Mouse (Mus musculus): Measurements from ENCODE around the gene Grin2a.
"Not testable (repeated sequence)": the region's sequence is repeated elsewhere in the genome, so short reads cannot be mapped to it uniquely, and the experiment has no call there.

The Grin2a gene

DNA sequence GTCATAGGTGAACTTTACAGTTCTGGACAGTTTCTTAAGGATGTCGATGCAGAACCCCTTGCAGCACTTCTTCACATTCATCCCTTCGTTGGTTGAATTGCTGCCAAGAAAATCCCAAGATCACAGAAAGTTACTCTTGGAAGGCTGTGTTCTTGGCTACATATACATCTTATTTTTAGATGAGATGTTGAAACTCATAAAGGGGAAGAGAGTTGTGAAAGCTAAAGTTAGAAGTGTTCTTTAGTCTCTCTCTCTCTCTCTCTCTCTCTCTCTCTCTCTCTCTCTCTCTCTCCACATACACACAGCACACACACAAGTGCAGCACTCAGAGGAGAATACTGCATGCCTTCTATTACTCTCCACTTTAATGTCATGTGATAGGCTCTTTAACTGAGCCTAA is 331.9 kb downstream of the Grin2a start:
- no peak for DNase-seq (ENCODE audit: low spot score in 2 of 2)

DNA sequence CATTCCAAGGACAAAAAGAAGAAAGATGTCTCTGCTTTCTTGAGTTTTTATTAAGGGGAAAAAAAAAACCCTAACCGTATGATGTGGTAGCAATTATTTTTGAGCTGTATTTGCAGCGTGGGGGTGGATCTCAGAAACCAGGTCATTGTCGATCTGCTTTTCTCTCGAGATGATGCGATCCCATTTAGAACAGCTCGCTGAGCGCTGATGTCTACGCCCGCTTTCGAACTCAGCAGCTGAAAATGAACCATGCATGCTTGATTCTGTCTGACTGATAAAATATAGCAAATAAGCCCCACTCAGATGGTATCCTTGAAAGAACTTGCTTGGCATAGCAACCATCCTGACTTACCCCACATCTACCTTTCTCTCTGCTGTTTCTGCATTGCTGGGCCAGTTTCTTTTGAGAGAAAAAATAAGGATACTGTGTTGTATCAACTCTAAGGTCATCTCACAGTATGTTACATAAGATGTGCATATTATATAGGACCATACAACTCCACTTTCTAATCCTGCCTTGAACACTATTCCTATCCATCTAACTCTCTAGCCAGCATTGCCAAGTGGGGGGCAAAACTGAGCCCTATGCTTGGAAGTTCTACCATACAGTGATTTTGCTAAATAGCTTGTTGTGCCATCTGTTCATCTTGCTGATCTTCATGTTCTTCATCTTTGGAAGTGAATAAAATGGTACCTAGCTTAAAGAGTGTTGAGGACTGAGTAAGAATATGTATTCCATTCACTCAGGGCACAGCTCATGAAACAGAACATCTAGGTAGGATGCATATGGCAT is 369.5 kb downstream of the Grin2a start:
- no peak for DNase-seq (ENCODE audit: low spot score in 2 of 2)

DNA sequence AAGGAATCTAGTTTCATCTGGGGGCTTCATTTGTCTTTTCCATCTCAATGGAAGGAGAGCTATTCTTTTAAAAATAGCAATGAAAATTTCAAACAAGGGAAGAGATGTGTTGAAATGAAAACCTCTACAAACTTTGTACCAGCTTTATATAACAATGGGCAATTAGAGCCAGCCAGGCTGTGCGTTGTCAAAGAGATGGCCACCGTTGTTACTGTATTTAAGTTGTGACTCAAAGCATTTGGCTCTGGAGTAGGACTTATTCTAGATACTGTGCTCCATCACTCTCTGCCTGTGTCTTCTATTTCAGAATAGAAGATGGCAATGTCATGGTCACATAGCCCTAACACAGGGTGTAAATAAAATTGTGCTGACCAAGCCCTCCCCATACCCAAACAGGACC is 371.0 kb downstream of the Grin2a start:
- DNase-seq (ENCODE audit: low spot score in 2 of 2) = no peak

DNA sequence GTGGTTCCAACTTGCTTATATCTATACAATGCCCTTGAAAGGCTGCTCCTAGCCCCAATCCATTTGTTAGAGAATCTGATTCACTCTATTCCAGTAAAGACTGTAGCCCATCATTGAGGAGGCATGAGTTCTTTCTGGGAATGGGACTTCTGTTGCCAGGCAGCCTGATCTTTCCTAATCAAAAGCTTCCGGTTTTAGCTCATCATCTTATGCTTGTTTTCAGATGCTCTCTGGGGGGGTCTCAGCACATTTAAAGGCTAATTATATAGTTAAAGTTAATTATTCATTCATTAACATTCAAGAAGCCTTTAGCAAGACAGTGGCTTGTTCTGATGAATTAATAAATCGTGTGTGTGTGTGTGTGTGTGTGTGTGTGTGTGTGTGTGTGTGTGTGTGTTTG is 377.2 kb downstream of the Grin2a start:
- no peak for DNase-seq (ENCODE audit: low spot score in 2 of 2)

DNA sequence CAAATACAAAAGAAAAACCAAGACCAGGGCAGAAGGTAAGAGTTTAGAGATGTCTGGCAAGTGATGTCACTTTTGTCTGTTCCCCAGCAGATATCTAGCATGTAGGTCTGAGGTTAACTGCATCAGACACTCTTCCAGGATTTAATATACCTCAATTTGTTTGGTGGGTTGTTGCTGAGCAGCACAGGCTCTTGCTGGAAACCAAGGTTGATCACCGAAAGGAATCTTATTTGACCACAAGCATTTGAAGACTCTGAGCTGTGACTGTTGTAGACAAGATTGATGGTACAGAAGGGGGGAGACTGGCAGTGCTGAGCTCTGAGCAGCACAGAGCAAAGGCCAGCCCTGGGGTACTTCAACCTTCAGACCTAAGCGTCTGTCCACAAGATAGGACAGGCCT is 378.1 kb downstream of the Grin2a start:
- no peak for DNase-seq (ENCODE audit: low spot score in 2 of 2)

DNA sequence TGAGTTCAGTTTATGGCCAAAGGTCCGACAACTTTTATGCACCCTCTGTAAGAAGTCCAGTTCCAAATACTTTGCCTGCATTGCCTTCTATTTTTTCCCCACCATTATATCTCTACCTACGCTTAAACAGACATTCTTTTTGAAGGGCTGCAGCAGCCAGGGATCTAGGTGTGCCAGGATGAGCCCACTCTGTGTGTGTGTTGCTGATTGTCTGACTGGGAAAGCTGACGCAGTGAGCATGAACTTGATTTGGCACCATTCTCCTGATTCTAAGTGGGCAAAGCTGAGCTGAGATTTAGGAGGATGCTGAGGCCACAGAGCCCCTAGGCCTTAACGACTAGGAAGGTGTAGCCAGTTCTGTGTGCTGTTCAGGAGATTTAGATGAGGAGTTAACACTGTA is 378.6 kb downstream of the Grin2a start:
- DNase-seq (ENCODE audit: low spot score in 2 of 2) = no peak

DNA sequence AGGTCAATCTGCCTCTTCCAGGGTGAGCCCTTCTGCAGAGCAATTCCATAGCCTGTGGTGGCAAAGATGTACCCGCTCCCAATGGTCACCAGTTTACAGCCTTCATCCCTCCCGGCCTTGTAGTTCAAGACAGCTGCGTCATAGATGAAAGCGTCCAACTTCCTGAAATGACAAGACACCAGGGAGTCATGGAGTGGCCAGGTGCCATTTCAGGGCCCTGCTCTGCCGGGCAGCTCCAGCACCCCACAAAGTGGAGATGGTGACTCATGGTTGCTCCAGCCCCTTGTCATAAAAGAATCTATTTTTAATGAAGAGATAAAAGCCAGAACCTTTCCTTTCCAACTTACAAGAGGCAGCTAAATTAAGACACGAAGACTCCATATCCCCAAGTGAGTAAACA is 382.8 kb downstream of the Grin2a start:
- DNase-seq (ENCODE audit: low spot score in 2 of 2) = not testable (repeated sequence)

DNA sequence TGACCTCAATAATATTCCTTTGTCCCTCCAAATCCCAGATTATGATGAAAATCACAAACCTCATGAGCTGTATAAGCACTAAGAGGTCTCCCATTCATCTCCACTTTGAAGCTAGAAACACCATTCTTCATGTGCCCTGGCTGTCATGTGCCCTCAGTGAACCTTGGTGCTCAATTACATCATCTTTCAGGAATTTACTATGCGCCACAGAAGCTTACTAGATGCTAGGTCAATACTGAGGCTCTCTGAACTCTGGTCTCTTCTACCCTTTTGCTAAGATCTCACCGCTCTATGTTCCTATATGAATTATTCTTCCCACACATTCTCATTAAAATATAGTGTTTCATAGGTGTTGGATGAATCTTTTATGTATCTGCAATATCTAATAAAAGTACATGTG is 387.9 kb downstream of the Grin2a start:
- DNase-seq (ENCODE audit: low spot score in 2 of 2) = no peak

DNA sequence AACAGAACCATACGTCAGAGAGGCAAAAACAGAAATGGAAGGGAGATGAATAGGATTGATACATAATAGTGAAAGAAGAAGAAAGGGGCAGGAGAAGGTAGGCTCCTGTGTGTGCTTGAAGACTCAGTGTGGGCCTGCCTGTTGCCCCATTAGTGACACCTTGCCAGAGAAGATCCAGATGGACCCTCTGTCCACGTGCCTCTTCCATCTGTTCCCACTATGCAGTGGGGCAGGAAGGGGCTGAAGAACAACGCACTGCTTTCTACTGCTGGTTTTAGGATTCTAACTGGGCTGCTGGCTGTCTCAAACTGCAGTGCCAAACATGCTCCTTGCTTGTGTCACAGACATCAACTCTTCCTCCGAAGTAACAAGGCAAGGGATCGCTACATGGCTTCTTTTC is 391.4 kb downstream of the Grin2a start:
- DNase-seq (ENCODE audit: low spot score in 2 of 2) = no peak

DNA sequence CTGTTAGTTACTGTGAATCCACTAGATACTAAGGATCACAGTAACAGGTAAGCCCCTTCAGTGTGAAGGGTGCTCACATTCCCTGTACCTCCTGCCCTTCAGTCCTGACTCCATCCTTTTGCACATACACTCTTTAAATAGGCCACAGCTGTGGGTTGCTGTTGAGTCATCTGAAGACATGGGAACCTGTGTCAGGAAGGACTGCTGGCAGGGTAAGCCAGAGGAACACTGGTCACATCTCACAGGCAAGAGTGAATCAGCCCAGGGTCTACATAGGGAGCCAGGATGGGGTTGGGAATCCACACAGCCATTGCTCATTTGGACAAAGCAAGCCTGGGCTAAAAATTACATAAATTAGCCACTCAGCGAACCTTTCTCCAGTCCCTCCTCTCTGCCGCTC is 392.8 kb downstream of the Grin2a start:
- DNase-seq (ENCODE audit: low spot score in 2 of 2) = no peak

DNA sequence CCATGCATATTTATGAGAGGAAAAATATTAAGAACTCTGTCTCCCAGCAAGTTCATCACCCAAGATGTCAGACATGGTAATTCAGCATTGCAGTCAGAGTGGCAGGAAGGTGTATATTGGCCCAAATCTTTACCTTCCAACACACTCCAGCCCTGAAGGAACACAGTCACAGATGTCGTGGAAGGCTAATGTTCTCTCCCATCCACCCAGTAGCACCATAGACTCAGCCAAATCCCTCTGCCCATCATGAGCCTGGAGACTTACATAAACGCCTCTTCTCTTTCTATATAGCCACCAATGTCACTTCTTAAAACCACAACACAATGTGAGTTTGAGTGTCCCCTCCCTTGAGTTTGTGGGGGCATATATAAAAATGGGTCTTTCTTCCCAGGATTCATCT is 406.2 kb downstream of the Grin2a start:
- DNase-seq (ENCODE audit: low spot score in 2 of 2) = no peak

DNA sequence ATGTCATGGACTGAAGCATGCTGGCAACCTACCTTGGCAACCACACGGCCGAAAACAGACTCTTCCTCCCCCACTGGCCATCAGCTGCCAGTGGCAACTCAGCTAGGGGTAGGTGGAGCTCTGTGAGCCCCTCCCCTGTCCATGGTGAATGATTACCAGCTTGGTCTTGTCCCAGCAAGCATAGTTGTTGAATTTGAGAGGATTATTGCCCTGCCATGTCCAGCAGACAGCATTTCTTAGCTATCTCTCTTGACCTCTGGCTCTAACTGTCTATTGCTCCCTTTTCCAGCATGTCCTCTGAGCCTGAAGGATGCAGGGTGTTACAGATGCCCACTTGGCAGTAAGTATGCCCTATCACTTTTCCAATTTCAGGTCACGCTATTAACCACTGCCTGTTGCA is 406.9 kb downstream of the Grin2a start:
- DNase-seq (ENCODE audit: low spot score in 2 of 2) = no peak

DNA sequence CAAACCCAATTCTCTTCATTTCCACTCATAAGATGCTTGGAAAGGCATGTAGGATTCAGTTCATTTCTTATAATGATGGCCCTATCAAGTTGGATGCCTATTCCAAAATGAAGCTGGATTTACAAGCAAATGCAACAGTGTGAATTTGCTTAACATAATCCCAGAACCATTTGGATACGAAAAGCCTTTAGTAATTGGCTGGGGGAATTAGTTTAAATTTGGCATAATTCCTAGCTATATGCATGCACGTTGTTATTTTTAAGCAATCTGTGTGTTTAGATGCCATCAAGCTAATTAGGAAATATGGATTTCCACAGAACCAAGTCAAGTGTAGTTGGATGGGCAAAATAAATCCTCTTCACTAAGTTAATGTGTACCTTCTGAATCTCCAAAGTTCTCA is 411.4 kb downstream of the Grin2a start:
- no peak for DNase-seq (ENCODE audit: low spot score in 2 of 2)

DNA sequence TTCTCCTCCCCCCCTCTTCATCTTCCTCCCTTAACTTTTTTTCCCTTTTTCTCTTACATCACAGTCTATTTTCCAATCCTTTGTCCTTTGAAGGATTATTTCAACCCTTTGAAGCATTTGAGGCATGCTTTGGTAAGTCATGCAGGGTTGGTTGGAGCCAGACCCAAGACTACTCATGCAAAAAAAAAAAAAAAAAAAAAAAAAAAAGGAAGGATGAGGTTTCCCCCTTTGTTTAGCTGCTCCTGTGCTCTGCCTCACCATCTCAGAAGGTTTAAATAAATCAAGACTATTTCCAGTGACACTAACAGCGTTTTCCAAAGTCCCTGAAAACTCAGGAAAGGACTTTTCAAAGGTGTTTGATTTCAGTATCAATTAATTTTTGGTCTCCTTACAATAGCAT is 423.6 kb downstream of the Grin2a start:
- no peak for DNase-seq (ENCODE audit: low spot score in 2 of 2)

DNA sequence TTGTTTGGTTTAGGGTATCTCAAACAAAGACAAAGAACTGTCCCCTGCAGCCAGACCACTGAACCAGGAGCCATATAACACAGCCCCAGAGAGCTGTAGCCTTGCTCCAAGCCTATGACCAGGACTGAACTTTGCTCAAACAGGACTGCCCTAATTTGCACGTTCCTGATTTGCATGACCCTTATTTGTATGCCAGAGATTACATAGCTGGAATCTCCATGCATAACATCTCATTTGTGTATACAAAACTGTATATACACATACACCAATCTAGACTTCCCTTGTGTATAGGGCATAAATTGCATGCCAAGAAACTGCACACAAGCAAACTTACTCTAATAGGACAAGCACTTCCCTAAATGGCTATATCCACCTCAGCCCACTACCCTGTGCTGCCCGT is 428.1 kb downstream of the Grin2a start:
- no peak for DNase-seq (ENCODE audit: low spot score in 2 of 2)

DNA sequence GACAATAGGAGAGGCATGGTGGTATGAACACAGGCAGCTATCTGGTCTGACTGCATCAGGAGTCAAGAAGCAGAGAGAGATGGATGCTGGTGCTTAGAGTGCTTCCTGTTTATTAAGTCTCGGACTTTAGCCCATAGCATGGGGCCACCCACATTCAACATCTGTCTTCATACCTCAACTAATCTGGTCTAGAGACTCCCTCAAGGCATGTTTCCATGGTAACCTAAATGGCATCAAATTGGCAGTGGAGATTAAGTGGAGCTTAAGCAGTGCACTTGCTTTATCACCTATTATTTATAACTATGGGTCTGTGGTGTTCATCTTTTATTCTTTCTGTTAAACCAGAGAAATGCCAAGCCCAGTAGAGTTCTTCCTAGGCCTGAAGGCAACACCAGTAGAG is 433.5 kb downstream of the Grin2a start:
- no peak for DNase-seq (ENCODE audit: low spot score in 2 of 2)

DNA sequence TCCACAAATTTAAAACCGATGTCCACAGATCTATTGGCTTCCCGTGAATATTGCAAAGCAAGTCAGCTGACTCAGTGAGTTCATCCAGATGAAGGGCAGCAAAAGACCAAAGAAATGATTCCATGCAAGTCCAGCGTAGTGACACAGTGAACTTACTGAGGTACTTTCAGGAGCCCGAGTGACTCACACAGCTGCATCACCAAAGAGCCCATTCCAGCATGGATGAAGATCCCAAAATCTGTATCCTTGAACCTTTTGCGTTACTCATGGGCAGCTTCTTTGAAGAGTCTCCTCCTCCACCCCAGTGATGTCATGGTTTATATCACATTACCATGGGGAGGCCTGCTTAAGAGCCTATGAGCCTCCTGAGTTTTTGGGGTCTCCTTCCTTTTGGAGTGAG is 460.2 kb downstream of the Grin2a start:
- no peak for DNase-seq (ENCODE audit: low spot score in 2 of 2)

DNA sequence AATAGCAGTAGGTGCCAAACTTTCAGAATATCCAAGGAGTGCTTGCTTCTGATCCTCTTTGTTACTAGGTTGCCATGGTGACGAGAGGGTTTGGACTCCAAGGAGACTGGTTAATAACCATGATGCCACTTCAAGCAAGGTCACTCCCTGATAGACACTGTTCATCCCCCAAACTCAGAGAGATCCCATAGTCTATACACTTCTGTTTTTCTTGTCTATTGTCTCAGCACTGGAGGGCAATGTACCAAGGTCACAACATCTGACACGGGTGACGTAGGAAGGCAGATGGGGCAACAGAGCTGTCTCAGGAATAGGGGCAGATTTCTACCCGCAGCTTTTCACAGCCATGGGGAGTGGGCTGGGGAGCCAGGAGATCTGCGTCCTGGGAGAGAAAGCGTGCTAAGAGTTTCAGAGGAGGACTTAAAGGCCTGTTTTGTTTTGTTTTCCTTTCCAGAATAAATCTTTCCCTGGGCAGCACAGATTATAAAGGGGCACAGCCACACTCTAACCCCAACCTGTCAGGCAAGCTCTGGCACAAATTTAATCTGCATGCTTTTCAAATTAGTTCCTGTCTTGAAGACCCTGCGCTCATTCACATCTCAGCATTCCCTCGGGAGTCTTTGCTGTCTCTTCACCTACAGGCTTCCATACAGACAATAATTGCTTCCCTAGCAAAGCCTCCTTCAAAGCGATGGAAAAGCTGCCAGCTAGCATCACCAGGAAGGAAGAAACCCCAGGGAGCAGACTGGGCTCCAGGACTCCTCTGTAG is 461.6 kb downstream of the Grin2a start:
- no peak for DNase-seq (ENCODE audit: low spot score in 2 of 2)

DNA sequence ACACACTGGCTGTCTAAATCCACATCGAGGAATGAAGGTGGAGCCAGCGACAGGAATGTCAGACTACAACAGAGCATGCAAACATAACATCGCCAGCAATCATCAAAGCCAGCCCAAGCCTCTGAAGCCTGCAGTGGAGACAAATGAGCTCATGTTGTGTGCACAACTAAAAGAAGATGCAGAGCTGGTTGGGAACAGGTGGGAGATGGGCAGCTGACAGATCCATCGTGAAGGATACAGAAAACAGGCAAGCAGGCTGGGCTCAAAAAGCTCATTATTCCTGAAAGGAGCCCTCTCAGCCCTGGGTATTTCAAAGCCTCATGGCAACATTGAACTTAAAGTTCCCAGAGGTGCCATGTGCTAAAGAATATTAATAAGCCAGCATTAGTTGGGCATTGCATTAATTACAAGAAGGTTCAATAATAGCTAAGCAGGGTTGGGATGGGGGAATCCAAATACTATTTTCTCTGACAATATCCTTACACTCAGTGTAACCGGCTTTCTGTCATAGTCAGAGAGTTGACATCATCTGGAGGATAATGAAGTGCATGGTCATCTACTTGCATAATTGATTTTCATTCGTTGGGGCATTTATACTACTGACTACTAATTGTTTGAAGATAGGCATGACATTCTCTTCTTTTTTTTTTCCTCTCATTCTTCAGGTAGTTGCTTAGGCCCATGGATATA is 462.4 kb downstream of the Grin2a start:
- DNase-seq (ENCODE audit: low spot score in 2 of 2) = no peak

DNA sequence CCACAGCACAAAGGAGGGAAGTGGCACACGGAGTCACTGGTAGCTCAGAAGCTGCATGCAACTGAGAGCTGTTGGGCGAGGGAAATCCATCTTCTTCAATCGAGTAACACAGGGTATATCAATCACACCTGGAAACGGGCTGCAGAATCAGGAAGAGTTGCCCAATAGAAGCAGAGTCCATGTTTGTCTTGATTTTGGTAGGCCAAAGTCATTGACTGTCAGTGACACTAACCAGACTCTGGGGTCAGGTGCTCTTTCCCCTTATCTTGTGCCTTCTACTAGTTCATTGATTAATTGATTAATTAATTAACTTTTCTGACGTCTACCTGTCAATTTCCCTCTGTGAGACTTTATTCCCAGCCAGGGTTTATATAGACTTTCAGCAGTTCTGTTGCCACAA is 468.1 kb downstream of the Grin2a start:
- no peak for DNase-seq (ENCODE audit: low spot score in 2 of 2)

DNA sequence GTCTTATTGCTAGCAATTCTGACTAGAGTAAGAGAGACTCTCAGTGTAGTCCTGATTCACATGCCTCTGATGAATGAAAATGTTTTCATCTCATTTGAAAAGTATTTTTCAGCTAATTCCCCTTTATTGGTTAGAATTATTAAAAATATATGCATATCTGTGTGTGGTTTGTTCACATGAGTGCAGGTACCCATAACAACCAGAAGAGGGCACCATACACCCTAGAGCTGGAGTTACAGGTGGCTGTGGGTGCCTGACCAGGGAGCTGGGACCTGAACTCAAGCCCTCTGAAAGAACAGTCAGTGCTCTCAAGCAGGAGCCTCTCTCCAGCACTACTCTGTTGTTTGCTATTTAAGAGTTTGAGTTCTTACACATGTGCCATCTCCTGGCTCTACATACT is 472.0 kb downstream of the Grin2a start:
- no peak for DNase-seq (ENCODE audit: low spot score in 2 of 2)

Data from urinary bladder, postnatal 4 days (tissue).